Mouse (Mus musculus) MEL (cell line): Measurements from ENCODE around the gene Adamts16. TPM values are rescaled to one million over a fixed set of nuclear protein-coding genes. Genes with fewer than 3 reads are reported as not detected.

Experiments
- DNase-seq: peaks from one replicate; pipeline ENCODE4 v3.0.0; 2011; ENCODE audit warnings: low read depth, low spot score
- H3K27ac ChIP-seq: 2 replicates; pipeline ENCODE4 v1.5.1; 2012; ENCODE audit warnings: low read depth, mild to moderate bottlenecking, control low read depth, low read length, moderate library complexity; ENCODE audit not compliant: control insufficient read depth
- H3K27me3 ChIP-seq, 2 experiments: fragments of 150-350 bp in 1 of 2; sonication (generic) in 1 of 2; 2 replicates each; pipeline ENCODE4 v1.6.1; 2012; ENCODE audit warnings: low read length in 2 of 2, mild to moderate bottlenecking in 2 of 2, improper control_type of control experiment in 1 of 2, moderate library complexity in 1 of 2; ENCODE audit not compliant: insufficient read depth in 2 of 2, control insufficient read depth in 1 of 2
- H3K36me3 ChIP-seq, 2 experiments: 2 replicates each; pipeline ENCODE4 v1.6.1; 2012 to 2014; ENCODE audit warnings: low read length in 2 of 2, improper control_type of control experiment in 1 of 2, inconsistent platforms in 1 of 2, mild to moderate bottlenecking in 1 of 2; ENCODE audit not compliant: insufficient read depth in 2 of 2, control insufficient read depth in 1 of 2
- H3K4me1 ChIP-seq, 2 experiments: fragments of 150-350 bp in 1 of 2; sonication (generic) in 1 of 2; 2 replicates each; pipeline ENCODE4 v1.6.1; 2012; ENCODE audit warnings: low read length in 2 of 2, improper control_type of control experiment in 1 of 2, mild to moderate bottlenecking in 1 of 2; ENCODE audit not compliant: insufficient read depth in 2 of 2, control insufficient read depth in 1 of 2
- H3K4me3 ChIP-seq, 2 experiments: fragments of 150-350 bp in 1 of 2; sonication (generic) in 1 of 2; 2 replicates each; pipeline ENCODE4 v1.5.1; 2012; ENCODE audit warnings: low read depth in 2 of 2, low read length in 2 of 2, mild to moderate bottlenecking in 2 of 2, moderate library complexity in 2 of 2, control low read depth in 1 of 2, improper control_type of control experiment in 1 of 2; ENCODE audit not compliant: control insufficient read depth in 1 of 2, insufficient read depth in 1 of 2
- H3K79me2 ChIP-seq: 2 replicates; pipeline ENCODE4 v1.6.1; 2012; ENCODE audit warnings: mild to moderate bottlenecking, low read length, moderate library complexity; ENCODE audit not compliant: control insufficient read depth, poor library complexity, insufficient read depth
- H3K9ac ChIP-seq: 2 replicates; pipeline ENCODE4 v1.6.1; 2012; ENCODE audit warnings: low read depth, mild to moderate bottlenecking, control low read depth, low read length, moderate library complexity; ENCODE audit not compliant: control insufficient read depth, poor library complexity, severe bottlenecking
- H3K9me3 ChIP-seq: fragments of 150-350 bp; sonication (generic); replicated peaks from 2 replicates; pipeline ENCODE4 v1.6.1; 2012; ENCODE audit warnings: mild to moderate bottlenecking, low read length, improper control_type of control experiment, moderate library complexity; ENCODE audit not compliant: insufficient read depth
- BHLHE40 ChIP-seq: IDR thresholded peaks from 2 replicates; pipeline ENCODE4 v1.6.1; 2012; ENCODE audit warnings: low read depth, mild to moderate bottlenecking, inconsistent platforms, low read length, improper control_type of control experiment, borderline replicate concordance
- CTCF ChIP-seq, 3 experiments: IDR thresholded peaks in 2 of 3; conservative IDR thresholded peaks in 1 of 3; 2 replicates each; pipeline ENCODE4 v1.5.1; 2011 to 2012; ENCODE audit warnings: low read length in 3 of 3, low read depth in 2 of 3, mild to moderate bottlenecking in 2 of 3, improper control_type of control experiment in 1 of 3, inconsistent platforms in 1 of 3, mixed read lengths in 1 of 3, moderate library complexity in 1 of 3; ENCODE audit not compliant: control insufficient read depth in 1 of 3, insufficient read depth in 1 of 3, poor library complexity in 1 of 3, severe bottlenecking in 1 of 3
- E2F4 ChIP-seq: IDR thresholded peaks from 2 replicates; pipeline ENCODE4 v1.6.1; 2011; ENCODE audit warnings: low read depth, low read length, improper control_type of control experiment, borderline replicate concordance
- ELF1 ChIP-seq: IDR thresholded peaks from 2 replicates; pipeline ENCODE4 v1.6.1; 2014; ENCODE audit warnings: low read depth, mild to moderate bottlenecking, inconsistent platforms, low read length, improper control_type of control experiment, moderate library complexity
- GABPA ChIP-seq: IDR thresholded peaks from 2 replicates; pipeline ENCODE4 v1.6.1; 2012; ENCODE audit warnings: low read depth, mild to moderate bottlenecking, inconsistent platforms, low read length, improper control_type of control experiment, moderate library complexity
- JUND ChIP-seq: IDR thresholded peaks from 2 replicates; pipeline ENCODE4 v1.6.1; 2011; ENCODE audit warnings: low read depth, mild to moderate bottlenecking, improper control_type of control experiment, low read length
- KAT2A ChIP-seq: conservative IDR thresholded peaks from 2 replicates; pipeline ENCODE4 v1.6.1; 2012; ENCODE audit warnings: low read depth, low read length, improper control_type of control experiment, inconsistent platforms
- MAFK ChIP-seq: IDR thresholded peaks from 2 replicates; pipeline ENCODE4 v1.6.1; 2011; ENCODE audit warnings: low read depth, mild to moderate bottlenecking, low read length, improper control_type of control experiment, borderline replicate concordance
- MAX ChIP-seq: IDR thresholded peaks from 2 replicates; pipeline ENCODE4 v1.6.1; 2011; ENCODE audit warnings: low read length, improper control_type of control experiment
- MAZ ChIP-seq: IDR thresholded peaks from 2 replicates; pipeline ENCODE4 v1.6.1; 2012; ENCODE audit warnings: low read depth, mild to moderate bottlenecking, inconsistent platforms, low read length, improper control_type of control experiment
- MEF2A ChIP-seq: IDR thresholded peaks from 2 replicates; pipeline ENCODE4 v1.6.1; 2014; ENCODE audit warnings: low read depth, mild to moderate bottlenecking, inconsistent platforms, low read length, improper control_type of control experiment; ENCODE audit not compliant: poor library complexity, insufficient replicate concordance, severe bottlenecking; ENCODE audit errors: extremely low read depth
- MYB ChIP-seq: IDR thresholded peaks from 2 replicates; pipeline ENCODE4 v1.6.1; 2011; ENCODE audit warnings: mild to moderate bottlenecking, low read depth, low read length, improper control_type of control experiment
- NRF1 ChIP-seq: IDR thresholded peaks from 2 replicates; pipeline ENCODE4 v1.6.1; 2014; ENCODE audit warnings: low read depth, mild to moderate bottlenecking, inconsistent platforms, low read length, improper control_type of control experiment, moderate library complexity; ENCODE audit not compliant: poor library complexity, insufficient read depth, severe bottlenecking
- POLR2AphosphoS2 ChIP-seq: IDR thresholded peaks from 2 replicates; pipeline ENCODE4 v1.6.1; 2011; ENCODE audit warnings: low read length, improper control_type of control experiment
- POLR2AphosphoS5 ChIP-seq: IDR thresholded peaks from 2 replicates; pipeline ENCODE4 v1.6.1; 2012; ENCODE audit warnings: low read depth, borderline replicate concordance, mild to moderate bottlenecking, inconsistent platforms, low read length, moderate library complexity, mixed read lengths
- RAD21 ChIP-seq: IDR thresholded peaks from 2 replicates; pipeline ENCODE4 v1.6.1; 2011; ENCODE audit warnings: mild to moderate bottlenecking, low read depth, low read length, improper control_type of control experiment
- SIN3A ChIP-seq: IDR thresholded peaks from 2 replicates; pipeline ENCODE4 v1.6.1; 2012; ENCODE audit warnings: low read length, improper control_type of control experiment, inconsistent platforms
- SMC3 ChIP-seq: IDR thresholded peaks from 2 replicates; pipeline ENCODE4 v1.6.1; 2011; ENCODE audit warnings: low read depth, low read length, improper control_type of control experiment
- TBP ChIP-seq: IDR thresholded peaks from 2 replicates; pipeline ENCODE4 v1.8.0; 2011; ENCODE audit warnings: low read depth, low read length, improper control_type of control experiment
- UBTF ChIP-seq: IDR thresholded peaks from 2 replicates; pipeline ENCODE4 v1.6.1; 2012; ENCODE audit warnings: low read depth, mild to moderate bottlenecking, inconsistent platforms, low read length, improper control_type of control experiment, moderate library complexity, borderline replicate concordance; ENCODE audit not compliant: insufficient read depth
- USF1 ChIP-seq: IDR thresholded peaks from 2 replicates; pipeline ENCODE4 v1.6.1; 2014; ENCODE audit warnings: low read depth, mild to moderate bottlenecking, inconsistent platforms, low read length, improper control_type of control experiment, moderate library complexity
- USF2 ChIP-seq, 2 experiments: IDR thresholded peaks; 2 replicates each; pipeline ENCODE4 v1.6.1; 2011 to 2012; ENCODE audit warnings: improper control_type of control experiment in 2 of 2, low read length in 2 of 2, borderline replicate concordance in 1 of 2, inconsistent platforms in 1 of 2, low read depth in 1 of 2, mild to moderate bottlenecking in 1 of 2; ENCODE audit not compliant: insufficient read depth in 1 of 2
- ZMIZ1 ChIP-seq: IDR thresholded peaks from 2 replicates; pipeline ENCODE4 v1.6.1; 2012; ENCODE audit warnings: low read depth, mild to moderate bottlenecking, inconsistent platforms, low read length, improper control_type of control experiment, moderate library complexity
- ZNF384 ChIP-seq: IDR thresholded peaks from 2 replicates; pipeline ENCODE4 v1.6.1; 2012; ENCODE audit warnings: low read depth, mild to moderate bottlenecking, inconsistent platforms, low read length, improper control_type of control experiment
- polyA plus RNA-seq, 2 experiments: library from polyadenylated mRNA; stranded (reverse) in 1 of 2; unstranded in 1 of 2; fragments of >175 nt in 1 of 2; fragments of >200 nt in 1 of 2; gene quantifications; 2 replicates each; pipeline versions ENCODE4 v1.2.1 to v1.2.4; 2012; ENCODE audit warnings: low replicate concordance in 2 of 2, low read depth in 1 of 2; ENCODE audit not compliant: insufficient read length in 2 of 2, insufficient read depth in 1 of 2, missing spikeins in 1 of 2
- total RNA-seq: library from RNA; depleted of rRNA; stranded (reverse); fragments of 300-350 nt; gene quantifications from 2 replicates; pipeline ENCODE4 v1.2.3, GENCODE M21; 2012

Adamts16 gene
- total and polyA plus RNA-seq, 3 experiments: not detected

GRCm38 (mm10) chr13:70689452-70689960 lies 152.1 kb downstream of the Adamts16 start:
- DNase-seq: no peak
- Histone ChIP-seq H3K4me1 (no peaks in the 10 kb centered on the region), H3K36me3 (no peaks in the 10 kb centered on the region), H3K9me3 (no peaks in the 10 kb centered on the region), H3K27me3 (no peaks in the 10 kb centered on the region), H3K27ac (no peak overlapping the region), H3K79me2 (no peaks in the 10 kb centered on the region), H3K9ac (no peak overlapping the region), H3K4me3 (no peak overlapping the region)
- no peak for TF ChIP-seq POLR2AphosphoS5
- no peak for TF ChIP-seq MAZ
- TF ChIP-seq GABPA: no peak
- no peak for TF ChIP-seq USF2 (IDR thresholded peaks at IDR 0.05; ENCODE audit: borderline replicate concordance in 1 of 2, insufficient read depth in 1 of 2, low read depth in 1 of 2, low read length in 2 of 2)
- TF ChIP-seq E2F4: no peak
- no peak for TF ChIP-seq SMC3
- no peak for TF ChIP-seq RAD21
- TF ChIP-seq MAX: no peak
- no peak for TF ChIP-seq ZNF384
- TF ChIP-seq UBTF: no peak
- no peak for TF ChIP-seq BHLHE40
- TF ChIP-seq POLR2AphosphoS2: no peak
- TF ChIP-seq SIN3A: no peak
- TF ChIP-seq ZMIZ1: no peak
- no peak for TF ChIP-seq NRF1
- no peak for TF ChIP-seq CTCF (IDR thresholded peaks at IDR 0.05 in 2 of 3, conservative IDR thresholded peaks at IDR 0.05 in 1 of 3; ENCODE audit: control insufficient read depth in 1 of 3, insufficient read depth in 1 of 3, low read depth in 2 of 3, low read length in 3 of 3, poor library complexity in 1 of 3, severe bottlenecking in 1 of 3)

GRCm38 (mm10) chr13:70685825-70686224 lies 155.8 kb downstream of the Adamts16 start:
- H3K9ac ChIP-seq: no peak overlapping the region
- H3K27ac ChIP-seq: no peak overlapping the region
- H3K9me3 ChIP-seq: no peaks in the 10 kb centered on the region
- no peaks in the 10 kb centered on the region for H3K27me3 ChIP-seq
- no peak overlapping the region for H3K4me3 ChIP-seq
- no peaks in the 10 kb centered on the region for H3K79me2 ChIP-seq
- no peaks in the 10 kb centered on the region for H3K36me3 ChIP-seq
- TF ChIP-seq POLR2AphosphoS2: no peak
- TF ChIP-seq MYB: no peak
- TF ChIP-seq USF2 (IDR thresholded peaks at IDR 0.05; ENCODE audit: borderline replicate concordance in 1 of 2, insufficient read depth in 1 of 2, low read depth in 1 of 2, low read length in 2 of 2): no peak
- TF ChIP-seq RAD21: no peak
- no peak for TF ChIP-seq ELF1
- TF ChIP-seq MAFK: no peak
- no peak for TF ChIP-seq ZNF384
- no peak for TF ChIP-seq USF1
- no peak for TF ChIP-seq JUND
- no peak for TF ChIP-seq MEF2A
- no peak for TF ChIP-seq KAT2A
- TF ChIP-seq TBP: no peak
- TF ChIP-seq BHLHE40: no peak
- no peaks in the 10 kb centered on the region for H3K4me1 ChIP-seq
- DNase-seq: no peak
